Mouse (Mus musculus): Measurements from ENCODE around the gene Lsm3. TPM values are rescaled to one million over a fixed set of nuclear protein-coding genes. Genes with fewer than 3 reads are reported as not detected.

Gene Lsm3
- total RNA-seq, 1 experiment from 2014 or later = 147 TPM

DNA sequence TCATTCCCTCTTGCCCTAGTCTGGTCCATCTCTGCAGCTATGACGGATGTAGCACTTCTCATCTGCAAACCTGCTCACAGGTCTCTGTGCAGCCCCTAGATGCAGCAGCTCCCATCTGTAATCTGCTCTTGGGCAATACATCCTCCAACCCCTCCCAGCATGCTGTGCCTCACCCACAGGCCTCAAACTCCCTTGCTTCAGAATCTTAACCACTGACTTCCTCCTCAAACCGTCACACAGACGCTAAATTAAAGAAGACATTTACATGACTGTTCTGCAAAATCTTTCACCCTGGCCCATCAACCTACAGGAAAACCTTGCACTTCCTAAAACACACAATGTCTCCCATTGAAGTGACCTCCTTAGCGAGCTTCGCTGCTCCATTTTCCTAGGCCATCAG is 9.7 kb upstream of the Lsm3 start:
- ATAC-seq (replicated peaks; ENCODE audit: insufficient number of reproducible peaks, low FRiP score, low TSS enrichment, poor library complexity, severe bottlenecking) = peak; percentile 87

- no peak for ATAC-seq (replicated peaks; ENCODE audit: insufficient number of reproducible peaks, low FRiP score, low TSS enrichment, poor library complexity, severe bottlenecking)
These were observed 7.7 kb upstream of the Lsm3 start for GRCm38 (mm10) chr6:91508041-91508440.

DNA sequence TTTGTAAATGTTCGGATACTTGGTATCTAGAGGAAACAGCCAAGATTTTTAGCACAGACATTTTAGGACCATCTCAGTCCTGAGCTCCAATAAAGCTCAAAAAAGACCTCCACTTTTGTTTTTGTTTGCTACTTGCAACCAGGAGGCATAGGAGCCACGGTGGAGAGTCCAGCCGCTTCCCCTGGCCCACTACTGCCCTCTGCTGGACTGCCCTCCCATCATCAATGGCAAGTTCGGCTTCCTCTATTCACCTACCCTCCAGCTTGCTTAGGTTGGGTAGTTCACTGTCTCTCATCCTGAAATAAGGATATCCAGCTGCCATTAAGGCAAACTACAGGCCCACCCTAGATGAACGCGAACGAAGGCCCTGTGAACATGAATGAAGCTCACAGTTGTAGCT is 6.4 kb upstream of the Lsm3 start:
- ATAC-seq (replicated peaks; ENCODE audit: insufficient number of reproducible peaks, low FRiP score, low TSS enrichment, poor library complexity, severe bottlenecking) = peak; percentile 62

DNA sequence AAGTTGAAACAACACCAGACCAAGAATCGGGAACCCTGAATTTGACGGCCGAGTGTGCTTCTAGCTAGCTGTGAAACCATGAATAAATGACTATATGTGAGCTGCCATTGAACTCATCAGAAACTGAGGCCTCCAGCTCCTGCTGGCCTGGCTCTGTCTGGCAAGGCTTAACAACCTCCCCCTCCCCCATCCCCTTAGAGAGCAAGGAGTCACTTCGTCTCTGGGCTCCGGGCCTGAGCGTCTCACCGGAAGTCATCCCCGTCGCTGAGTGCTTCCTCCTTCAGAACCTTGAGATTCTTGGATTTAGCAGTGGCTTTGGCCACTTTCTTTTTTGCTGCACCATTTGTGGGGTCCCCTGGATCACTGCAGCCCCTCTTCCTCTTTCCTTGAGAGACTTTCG is 5.5 kb upstream of the Lsm3 start:
- no peak for ATAC-seq (replicated peaks; ENCODE audit: insufficient number of reproducible peaks, low FRiP score, low TSS enrichment, poor library complexity, severe bottlenecking)

GRCm38 (mm10) chr6:91514135-91514534 is 1.6 kb upstream of the Lsm3 start:
- ATAC-seq (replicated peaks; ENCODE audit: insufficient number of reproducible peaks, low FRiP score, low TSS enrichment, poor library complexity, severe bottlenecking) = no peak

DNA sequence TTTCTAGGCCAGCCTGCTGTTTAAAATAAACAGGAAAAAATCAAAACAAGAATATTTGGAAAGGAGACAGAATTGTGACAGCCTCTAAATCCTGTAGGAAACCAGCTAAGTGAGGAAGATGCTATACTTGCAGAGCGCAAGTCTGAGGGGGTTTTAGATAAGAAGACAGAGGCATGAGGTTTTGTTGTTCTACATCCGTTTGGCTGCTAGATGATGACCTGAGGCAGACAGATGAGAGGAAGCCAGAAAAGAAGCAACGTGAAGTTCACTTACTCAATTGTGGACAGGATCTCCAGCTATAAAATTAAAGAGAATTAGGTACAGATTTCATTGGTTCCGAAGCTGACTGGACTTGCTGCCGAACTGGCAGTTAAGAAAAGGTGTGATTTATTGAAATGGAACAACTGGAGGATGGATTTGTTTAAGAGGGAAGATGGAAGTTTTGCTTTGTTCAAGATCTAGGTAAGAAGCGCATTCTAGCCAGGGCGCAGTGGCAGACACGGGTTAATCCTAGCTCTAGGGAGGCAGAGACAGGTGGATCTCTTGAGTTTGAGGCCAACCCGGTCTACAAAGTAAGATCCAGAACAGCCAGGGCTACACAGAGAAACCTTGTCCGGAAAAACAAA is 878 bp upstream of the Lsm3 start:
- ATAC-seq (replicated peaks; ENCODE audit: insufficient number of reproducible peaks, low FRiP score, low TSS enrichment, poor library complexity, severe bottlenecking) = no peak

DNA sequence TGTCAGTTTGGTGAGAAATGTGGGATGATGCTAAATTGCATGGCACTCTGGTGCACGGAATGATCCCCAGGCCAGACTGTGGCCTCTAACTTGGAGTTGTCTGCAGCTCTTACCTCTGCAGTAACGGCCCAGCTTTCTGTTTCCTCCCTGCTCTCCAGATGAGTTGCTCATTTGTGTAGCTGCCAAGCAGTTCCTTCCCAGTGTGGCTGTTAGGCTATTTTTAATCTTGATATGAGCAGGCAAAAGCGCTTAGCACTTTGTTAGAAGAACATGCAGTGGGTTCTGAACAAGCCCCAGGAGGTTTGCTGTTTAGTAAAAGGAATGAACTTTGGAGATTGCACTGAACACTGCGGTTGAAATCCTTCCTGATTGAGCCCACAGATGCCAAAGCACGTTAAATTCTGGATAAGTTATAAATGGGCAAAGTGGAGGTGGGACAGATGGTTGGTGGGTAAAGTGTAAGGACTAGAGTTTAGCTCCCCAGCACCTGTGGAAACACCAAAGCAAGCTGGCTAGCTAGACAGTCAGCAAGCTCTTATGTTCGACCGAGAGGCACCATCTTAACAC is 2.8 kb downstream of the Lsm3 start:
- no peak for ATAC-seq (replicated peaks; ENCODE audit: insufficient number of reproducible peaks, low FRiP score, low TSS enrichment, poor library complexity, severe bottlenecking)

GRCm38 (mm10) chr6:91522816-91523215 is 7.1 kb downstream of the Lsm3 start:
- ATAC-seq (replicated peaks; ENCODE audit: insufficient number of reproducible peaks, low FRiP score, low TSS enrichment, poor library complexity, severe bottlenecking) = no peak

- no peak for ATAC-seq (replicated peaks; ENCODE audit: insufficient number of reproducible peaks, low FRiP score, low TSS enrichment, poor library complexity, severe bottlenecking)
These were observed 9.8 kb downstream of the Lsm3 start for GRCm38 (mm10) chr6:91525544-91525943.

- no peak for ATAC-seq (replicated peaks; ENCODE audit: insufficient number of reproducible peaks, low FRiP score, low TSS enrichment, poor library complexity, severe bottlenecking)
These were observed 11.6 kb downstream of the Lsm3 start for GRCm38 (mm10) chr6:91527227-91527860.

DNA sequence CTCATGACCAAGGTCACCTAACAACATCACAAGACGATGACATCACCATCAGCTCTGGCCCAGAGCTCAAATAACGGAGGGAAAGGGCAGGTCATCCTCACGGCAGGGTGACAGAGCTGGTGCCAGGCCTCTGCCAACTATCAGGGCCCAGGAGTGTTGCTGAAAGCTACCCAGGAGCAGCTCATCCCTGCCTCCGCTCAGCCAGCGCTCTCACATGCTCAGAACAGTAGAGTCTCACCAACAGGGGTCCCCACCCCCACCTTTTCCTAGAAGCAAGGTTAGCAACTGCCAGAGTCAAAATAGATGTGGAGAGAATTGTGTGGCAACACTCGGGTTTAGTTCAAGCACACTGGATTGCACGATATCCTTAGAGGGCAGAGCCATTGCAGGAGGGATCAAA is 12.5 kb downstream of the Lsm3 start:
- no peak for ATAC-seq (replicated peaks; ENCODE audit: insufficient number of reproducible peaks, low FRiP score, low TSS enrichment, poor library complexity, severe bottlenecking)

- ATAC-seq (replicated peaks; ENCODE audit: insufficient number of reproducible peaks, low FRiP score, low TSS enrichment, poor library complexity, severe bottlenecking) = no peak
These were observed 14.9 kb downstream of the Lsm3 start for GRCm38 (mm10) chr6:91530673-91531072.

DNA sequence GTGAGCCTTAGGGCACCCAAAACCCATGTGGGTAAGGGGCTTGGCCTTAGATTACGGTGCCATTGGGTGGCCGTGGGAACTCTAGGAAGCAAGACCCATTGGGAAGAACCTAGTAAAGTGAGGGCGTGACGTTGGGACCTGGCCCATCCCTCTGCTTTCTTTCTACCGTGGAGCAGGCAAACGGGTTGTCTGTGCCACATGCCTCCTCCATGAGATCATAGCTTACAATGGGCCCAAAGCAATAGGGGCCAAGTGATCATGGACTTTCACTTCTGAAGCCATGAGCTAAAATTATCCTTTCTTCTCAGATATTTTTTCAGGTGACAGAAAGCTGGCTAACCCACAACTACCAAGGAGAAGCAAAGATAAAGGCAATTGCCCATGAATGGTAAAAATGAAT is 15.5 kb downstream of the Lsm3 start:
- ATAC-seq (replicated peaks; ENCODE audit: insufficient number of reproducible peaks, low FRiP score, low TSS enrichment, poor library complexity, severe bottlenecking) = no peak

DNA sequence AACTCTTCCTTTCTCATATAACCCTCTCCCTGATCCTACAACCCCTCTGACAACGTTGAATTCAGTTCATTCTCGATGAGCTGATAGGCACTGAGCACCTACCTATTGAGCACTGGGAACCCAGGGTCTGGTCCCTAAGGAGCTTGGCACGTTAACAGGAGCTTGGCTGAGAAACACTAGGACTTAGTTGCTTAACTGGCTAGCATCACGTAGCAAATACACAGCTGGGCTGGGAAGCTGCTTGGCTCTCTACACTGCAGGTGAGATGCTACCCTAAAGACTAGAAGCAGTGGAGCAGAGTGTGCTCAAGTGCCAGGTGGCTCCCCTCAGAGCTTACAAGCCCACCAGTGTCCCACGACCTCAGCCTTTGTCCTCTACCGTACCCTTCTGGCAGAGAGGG is 16.9 kb downstream of the Lsm3 start:
- no peak for ATAC-seq (replicated peaks; ENCODE audit: insufficient number of reproducible peaks, low FRiP score, low TSS enrichment, poor library complexity, severe bottlenecking)

DNA sequence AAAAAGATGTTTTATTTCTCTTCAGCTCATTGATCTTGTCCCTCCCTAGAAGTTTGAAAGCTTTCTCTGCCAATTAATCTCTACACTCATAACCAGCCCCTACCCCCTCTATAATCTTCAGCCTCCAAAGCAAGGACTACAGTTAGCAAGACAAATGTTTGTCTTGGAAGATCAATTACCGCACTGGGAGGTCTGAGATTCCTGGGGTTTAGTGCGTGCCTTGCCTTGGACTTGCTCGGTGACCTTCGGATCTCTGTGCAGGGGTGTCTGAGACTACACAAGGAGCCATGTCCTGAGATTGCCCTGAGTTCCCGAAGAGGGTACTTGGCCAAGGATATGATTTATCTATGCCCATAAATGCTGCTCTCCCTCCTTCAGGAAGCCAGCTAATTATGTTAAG is 17.6 kb downstream of the Lsm3 start:
- no peak for ATAC-seq (replicated peaks; ENCODE audit: insufficient number of reproducible peaks, low FRiP score, low TSS enrichment, poor library complexity, severe bottlenecking)

DNA sequence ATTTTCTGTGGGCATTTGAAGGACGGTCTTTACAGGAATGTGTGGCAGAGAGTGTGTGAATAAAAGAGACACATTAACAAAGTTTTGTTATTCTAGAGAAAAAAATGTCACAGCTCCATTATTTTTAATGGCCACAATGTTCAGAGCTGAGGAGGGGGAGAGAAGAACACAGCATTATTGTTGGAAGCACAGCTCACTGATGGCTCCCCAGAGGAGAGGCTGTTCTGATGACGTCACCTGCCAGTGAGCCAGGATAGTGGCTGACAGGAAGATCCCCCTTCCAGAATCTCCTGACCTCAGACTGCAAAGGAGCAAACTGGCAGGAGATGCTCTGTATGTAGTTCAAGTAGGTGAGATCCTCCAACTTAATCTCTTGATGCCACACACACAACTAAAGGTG is 18.0 kb downstream of the Lsm3 start:
- no peak for ATAC-seq (replicated peaks; ENCODE audit: insufficient number of reproducible peaks, low FRiP score, low TSS enrichment, poor library complexity, severe bottlenecking)

GRCm38 (mm10) chr6:91534268-91534667 is 18.5 kb downstream of the Lsm3 start:
- no peak for ATAC-seq (replicated peaks; ENCODE audit: insufficient number of reproducible peaks, low FRiP score, low TSS enrichment, poor library complexity, severe bottlenecking)

DNA sequence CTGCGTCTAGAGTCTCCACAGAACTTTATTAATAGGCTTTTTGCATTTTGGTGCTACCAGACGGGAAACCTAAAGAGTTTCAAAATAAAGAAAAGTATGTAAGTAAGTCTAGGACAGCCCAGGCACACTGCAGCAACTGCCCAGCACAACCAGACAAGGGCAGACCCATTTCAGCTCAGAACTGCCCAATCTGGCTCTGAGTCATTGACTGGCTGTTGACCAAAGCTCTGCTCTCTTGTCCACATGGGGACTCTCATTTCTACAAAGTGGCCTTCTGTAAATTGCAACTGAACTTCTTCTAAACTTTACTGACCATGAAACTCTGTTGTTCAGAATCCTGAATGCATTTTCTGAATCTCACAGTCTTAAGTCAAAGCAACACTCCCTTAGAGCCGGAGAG is 19.5 kb downstream of the Lsm3 start:
- no peak for ATAC-seq (replicated peaks; ENCODE audit: insufficient number of reproducible peaks, low FRiP score, low TSS enrichment, poor library complexity, severe bottlenecking)

- ATAC-seq (replicated peaks; ENCODE audit: insufficient number of reproducible peaks, low FRiP score, low TSS enrichment, poor library complexity, severe bottlenecking) = no peak
These were observed 20.5 kb downstream of the Lsm3 start for GRCm38 (mm10) chr6:91536047-91536765.

DNA sequence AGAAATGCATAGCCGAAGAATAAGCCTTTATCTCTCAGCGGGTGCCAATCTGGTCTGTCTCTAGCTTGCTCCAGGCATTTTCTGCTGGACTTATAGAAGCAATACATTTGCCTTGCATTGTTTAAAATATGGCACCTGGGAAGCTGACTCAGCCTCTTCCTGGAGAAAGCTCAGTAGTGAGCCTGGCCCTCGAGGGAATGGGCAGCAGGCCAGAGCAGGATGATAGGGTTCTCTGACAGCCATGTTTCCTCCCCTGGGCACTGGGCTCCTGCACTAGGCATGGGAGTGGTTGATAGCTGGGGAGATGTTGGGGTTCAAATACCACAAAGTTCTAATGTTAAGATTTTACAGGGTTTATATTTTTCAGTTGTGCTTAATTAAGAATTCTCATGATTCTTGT is 25.5 kb downstream of the Lsm3 start:
- no peak for ATAC-seq (replicated peaks; ENCODE audit: insufficient number of reproducible peaks, low FRiP score, low TSS enrichment, poor library complexity, severe bottlenecking)
